Mouse (Mus musculus) layer of hippocampus, postnatal 14 days (tissue): Measurements from ENCODE around the gene Slc1a1. TPM values are rescaled to one million over a fixed set of nuclear protein-coding genes. Genes with fewer than 3 reads are reported as not detected.

Experiments
- DNase-seq, 2 experiments: peaks; one replicate each; pipeline ENCODE4 v3.0.0; 2021 to 2022; ENCODE audit warnings: low spot score in 2 of 2, mixed read lengths in 1 of 2
- total RNA-seq, 2 experiments: library from RNA; stranded (reverse); gene quantifications; 2 replicates each; pipeline ENCODE4 v1.2.3; 2021

Gene Slc1a1
- total RNA-seq, 2 experiments from 2014 or later: 129 to 141 TPM

DNA sequence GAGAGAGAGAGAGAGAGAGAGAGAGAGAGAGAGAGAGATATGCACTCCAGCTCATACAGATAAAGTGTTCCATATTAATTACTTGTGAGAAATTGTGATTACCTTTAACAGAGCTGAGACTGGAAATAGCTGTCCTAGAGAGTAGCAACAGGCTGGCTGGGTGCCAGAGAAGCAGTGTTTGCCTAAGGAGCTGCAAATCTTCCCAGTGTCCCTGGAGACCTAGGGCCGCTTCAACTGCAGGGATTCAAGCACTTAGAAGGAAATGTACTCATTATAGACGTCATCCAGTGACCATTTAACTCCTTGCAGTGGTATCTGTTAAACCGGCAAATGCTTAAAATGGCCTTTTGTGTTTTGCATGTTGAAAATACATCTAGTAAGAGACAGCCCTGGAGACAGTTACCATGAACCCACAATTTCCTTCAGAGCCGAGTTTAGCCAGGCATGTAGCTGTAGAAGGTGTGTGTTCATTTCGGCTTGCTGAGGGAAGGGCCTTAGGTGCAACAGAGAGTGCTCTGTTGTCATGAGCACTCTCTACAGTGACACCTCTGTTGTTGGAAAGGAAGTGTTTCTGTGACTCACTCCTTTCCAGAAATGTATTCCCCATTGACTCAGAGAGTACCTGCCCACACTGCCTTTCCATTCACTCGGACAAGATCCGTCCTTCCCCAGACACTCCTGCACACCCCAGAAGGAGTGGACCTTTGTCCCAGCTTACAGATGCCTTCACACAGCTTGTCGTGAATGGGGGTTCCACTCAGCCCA lies 10.3 kb downstream of the Slc1a1 start:
- no peak for DNase-seq

DNA sequence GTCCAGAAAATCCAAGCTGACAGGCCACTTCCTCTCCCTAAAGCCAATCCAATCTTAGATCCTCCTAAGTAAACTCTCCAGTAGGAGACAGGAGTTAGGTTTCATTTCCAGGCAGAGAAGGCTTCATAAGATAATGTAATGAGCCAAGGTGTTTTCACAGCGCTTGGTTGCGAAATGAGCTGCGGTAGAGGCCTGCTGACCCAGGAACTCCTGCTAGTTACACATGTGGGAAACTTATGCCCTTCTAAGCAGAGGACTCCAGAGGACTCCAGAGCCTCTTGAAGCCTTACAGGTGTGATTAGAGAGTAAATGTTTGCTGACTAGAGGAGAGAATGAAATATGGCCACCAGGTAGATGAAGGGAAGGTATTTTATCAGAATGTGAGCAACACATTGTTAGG lies 15.7 kb downstream of the Slc1a1 start:
- no peak for DNase-seq

DNA sequence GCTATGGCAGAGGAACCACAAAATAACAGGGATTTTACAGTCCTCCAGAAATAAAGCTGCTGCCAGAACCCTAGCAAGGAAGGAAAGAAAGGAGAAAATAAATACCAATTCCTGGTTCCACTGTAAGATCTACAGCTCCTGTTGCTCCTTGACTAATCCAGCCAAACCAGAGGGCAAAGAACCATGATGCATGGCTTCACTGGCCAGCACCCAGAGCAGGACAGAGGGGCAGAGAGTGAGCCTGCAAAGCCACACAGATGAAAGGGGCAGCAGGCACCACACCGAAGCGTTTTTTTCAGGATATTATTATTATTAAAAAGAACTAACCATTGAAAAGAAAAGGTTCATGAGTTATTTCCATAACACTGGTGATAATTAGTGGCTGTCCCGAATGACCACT lies 17.2 kb downstream of the Slc1a1 start:
- no peak for DNase-seq

DNA sequence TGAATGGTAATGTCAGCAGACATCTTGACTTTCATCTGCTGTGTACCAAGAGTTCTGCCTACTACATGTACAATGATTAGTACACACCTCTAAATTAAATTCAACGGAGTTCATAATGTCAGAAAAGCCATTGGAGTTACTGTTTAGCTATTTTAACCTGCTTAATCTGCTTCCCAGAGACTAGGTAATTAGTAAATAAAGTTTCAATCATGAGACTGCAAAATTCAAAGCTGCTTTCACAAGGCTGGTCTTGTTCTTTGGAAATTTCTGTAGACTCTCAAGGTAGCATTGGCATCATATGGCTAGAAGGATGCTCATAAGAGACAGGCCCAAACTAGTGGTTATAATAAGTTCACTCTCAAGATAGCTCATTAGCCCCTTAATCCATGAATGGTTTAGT lies 20.0 kb downstream of the Slc1a1 start:
- DNase-seq: no peak

DNA sequence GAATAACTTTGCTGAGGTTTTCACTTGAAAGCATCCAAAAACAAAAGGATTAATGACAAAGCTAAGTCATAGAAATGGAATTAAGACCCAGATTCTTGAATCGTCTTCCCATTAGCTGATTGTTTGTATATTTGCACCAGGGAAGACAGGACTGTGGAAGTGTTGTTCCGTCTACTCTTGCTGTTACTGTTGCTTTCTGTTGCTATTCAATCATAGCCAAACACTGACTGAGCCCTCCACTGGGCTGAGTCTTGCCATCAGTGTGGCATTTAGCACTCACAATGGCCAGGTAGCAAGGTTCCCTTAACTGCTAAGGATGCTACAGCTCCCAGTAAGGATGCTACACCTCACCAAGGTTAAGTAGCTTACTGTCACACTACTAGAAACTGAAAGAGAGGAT lies 25.4 kb downstream of the Slc1a1 start:
- DNase-seq: no peak

DNA sequence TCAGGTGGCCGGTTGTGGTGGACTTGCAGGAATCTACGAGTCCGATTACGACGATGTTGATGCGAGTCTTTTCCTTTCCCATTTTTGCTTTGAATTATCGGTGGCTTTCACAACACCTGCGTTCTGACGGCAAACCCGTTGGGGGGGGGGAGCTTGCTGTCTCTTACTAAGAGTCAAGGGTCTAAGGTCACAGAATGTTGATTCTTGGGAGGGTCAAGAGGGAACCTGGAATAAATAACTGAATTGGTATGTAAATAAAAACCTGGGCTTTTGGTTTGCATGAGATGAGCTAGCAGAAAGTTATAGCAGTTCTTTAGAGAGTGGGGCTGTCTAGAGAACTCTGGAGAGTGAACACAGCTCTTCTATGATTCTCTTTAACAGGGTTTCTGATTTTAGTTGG lies 28.8 kb downstream of the Slc1a1 start:
- DNase-seq: no peak

DNA sequence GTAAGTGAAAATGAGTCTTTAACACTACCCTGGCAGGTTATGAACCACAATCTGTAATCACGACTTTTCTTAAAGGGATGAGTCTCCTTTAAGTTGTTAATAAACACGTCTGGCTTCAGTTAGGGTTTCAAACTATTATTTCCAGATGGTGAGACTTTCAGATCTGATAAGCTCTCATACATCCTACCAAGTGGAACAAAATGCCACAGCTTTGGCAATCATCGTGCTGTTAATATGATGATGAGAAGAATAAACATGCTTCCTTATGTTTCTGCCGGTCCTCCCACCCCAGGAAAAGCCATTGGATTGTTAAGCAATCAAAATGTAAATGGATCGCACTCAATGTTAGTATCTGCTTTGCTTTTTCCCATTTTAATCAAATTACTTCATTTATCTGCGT lies 30.1 kb downstream of the Slc1a1 start:
- DNase-seq: peak in 1 of 2 experiments; percentile 48

DNA sequence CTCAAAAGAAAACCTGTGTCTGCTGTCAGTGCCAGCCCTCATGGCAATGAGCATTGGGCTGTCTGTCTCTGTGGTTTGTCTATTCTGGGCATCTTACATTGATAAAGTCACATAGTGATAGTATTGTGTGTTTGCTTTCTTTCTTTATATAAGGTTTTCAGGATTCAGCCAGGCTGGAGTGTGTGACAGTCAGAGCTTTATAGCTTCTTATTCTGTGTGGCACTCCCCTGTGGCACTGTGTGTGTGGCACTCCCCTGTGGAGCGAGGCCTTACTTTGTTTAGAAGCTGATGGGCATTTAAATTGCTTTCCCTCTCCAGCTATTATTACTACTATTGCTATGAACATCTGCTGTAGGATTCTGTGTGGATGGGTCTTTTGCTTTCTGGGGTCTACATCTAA lies 30.7 kb downstream of the Slc1a1 start:
- no peak for DNase-seq

DNA sequence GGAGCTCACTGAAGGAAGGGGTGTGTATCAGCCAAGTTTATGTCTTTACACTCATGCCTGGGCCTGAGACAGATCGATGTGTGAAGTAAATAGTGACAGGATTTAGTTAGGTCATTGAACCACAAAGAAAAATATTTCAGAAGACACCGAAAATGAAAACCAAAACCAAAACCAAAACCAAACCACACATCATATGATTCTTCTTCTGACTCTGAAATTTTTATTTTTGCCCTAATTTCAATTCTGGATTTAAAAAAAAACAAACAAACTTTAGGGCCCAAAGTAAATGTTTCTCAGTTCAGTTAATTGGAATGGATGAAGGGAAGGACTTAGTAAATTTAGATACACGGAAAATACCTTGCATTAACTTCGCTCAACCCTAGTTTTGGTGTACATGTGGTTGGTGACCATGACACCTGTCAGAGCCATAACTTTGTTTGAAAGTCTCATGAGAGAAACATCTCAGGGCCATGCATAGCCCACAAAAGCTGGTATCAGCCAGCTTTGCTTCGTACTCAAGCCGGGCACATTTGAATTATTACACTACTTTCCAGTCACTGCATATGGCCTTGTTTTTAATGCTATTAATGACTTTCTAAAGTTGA lies 34.5 kb downstream of the Slc1a1 start:
- no peak for DNase-seq

DNA sequence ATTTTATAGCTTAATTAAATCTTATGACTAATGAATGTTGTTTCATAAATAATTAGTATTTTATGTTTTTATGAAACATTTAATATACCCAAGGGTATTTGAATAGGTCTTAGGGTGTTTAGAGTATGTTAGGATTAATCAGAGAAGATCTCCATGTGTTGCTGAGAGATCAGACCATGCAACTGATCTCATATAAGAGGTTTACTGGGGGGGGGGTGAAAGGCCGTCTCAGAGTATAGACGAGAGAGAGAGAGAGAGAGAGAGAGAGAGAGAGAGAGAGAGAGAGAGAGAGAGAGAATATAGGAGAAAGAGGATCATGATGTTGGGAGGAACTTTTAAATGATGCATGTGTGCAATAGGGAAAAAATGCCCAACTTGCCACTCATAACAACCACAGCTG lies 35.5 kb downstream of the Slc1a1 start:
- no peak for DNase-seq

DNA sequence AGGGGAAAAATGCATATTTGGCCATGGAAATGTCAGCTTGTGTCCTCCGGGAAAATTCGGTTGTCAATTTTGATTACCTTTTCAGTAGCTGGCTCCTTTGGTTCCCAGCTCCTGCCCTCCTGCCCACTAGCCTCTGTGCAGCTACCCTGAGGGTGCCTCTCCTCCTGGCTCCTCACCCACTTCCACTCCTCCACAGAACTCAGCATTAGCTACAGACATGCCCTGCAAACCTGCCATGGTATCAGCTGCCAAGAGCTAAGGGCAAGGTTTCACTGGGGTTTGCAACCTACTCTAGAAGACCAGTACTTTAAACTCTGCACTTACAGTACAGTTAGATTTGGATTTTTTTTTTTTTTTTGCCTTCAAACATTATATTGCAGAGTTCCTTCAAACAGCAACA lies 44.6 kb downstream of the Slc1a1 start:
- DNase-seq: no peak

DNA sequence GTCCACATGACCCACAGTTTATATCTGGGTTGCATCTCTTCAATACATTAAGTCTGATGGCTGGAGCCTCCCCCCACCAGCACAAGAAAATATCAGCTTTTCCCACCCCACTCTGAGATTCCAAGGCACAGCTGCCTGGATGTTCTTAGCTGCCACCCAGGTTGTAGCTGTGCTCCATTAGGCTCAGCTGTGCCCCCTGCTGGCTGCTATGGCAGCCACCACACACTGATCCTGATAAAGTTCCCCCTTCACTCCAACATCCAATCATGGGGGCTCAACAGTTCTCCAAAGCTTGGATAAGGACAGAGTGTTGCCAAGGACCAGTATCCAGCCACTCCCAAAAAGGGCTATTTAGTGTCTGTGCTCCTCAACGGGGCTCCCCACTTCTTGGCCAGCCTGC lies 48.3 kb downstream of the Slc1a1 start:
- no peak for DNase-seq

DNA sequence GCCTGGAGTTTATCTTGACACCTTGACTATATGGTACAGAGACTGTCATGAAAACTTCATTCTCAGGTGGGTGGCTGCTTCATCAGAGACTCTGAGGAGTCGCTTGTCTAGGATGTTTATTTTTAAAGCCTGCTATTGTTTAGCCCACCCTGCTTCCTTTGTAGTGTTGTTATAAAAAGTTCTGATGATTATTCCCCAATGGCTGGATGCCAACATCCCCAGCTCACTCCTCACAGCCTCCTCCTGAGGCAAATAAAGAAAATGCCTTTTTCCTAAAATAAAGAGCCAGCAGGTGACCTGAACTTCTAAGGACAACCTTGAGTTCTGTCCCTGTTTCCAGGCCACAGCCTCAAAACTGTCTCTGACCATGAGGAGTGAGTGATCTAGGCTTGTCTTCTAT lies 53.6 kb downstream of the Slc1a1 start:
- no peak for DNase-seq

DNA sequence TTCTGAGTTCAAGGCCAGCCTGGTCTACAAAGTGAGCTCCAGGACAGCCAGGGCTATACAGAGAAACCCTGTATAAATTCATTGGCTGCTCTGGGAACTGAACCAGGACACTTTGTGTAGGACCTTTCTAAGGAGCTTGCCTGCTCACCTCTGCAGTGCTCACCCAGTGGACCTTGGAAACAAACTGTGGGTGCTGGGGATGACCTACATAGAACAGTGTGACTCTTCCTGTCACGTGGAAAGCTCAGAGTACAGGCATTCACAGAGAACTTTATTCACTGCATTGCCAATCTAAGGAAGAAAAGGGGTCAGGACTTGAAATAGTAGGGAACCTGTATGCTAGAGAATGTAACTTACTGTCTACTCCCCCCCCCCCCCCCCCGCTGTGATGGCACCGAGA lies 54.4 kb downstream of the Slc1a1 start:
- no peak for DNase-seq

DNA sequence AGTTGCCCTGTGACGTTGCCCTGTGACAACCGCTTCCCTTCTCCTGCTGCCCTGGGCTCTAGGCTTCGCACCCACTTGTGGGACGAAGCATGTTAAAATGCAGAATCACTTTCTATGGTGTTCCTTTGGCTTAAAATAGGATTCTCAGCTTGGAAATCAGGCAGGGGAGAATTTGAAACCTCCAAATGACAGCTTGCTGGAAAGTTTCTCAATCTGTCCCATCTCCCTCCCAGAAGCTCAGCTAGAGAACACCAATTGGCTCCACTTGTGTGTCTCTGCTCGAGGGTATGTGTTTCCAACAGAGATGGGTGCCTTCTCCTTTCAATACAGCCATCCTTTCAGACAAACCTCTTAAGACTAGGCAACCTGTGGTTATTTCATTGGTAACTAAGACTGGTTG lies 56.4 kb downstream of the Slc1a1 start:
- DNase-seq: peak; percentile 37 to 77

DNA sequence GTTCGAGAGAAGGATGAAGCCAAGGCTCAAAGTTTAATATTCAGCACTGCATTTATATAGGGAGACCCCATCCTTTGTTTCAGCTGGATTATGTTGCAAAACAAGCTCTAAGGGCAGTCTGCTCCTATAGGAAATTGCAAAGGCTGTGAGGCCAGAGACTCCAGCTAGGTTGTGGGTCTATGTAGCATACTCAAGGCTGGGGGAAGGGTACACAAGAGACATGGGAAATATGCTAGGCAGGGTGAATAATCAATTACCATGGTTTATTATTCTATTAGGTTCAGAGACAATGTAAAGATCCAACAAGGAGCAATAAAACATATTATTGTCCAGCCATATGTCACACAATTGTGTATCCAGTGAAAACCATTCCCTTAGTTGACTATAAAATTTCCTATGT lies 57.0 kb downstream of the Slc1a1 start:
- DNase-seq: no peak

DNA sequence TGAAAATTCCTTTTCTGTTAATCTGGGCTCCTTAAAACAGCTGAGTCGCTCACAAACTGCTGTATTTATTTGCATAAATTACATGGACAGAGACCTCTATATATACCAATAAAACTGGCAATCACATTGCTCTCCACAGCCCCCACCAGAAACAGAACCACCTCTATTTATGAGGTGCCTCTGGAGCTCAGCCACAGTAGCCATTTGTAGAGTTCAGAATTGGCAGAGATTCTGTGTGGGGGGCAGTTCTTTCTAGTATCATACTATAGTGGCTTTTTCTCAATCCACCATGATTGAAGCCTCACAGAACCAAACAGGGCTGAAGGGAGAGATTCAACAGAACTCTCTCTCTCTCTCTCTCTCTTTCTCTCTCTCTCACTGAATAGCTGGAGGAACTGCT lies 61.8 kb downstream of the Slc1a1 start:
- DNase-seq: peak in 1 of 2 experiments; percentile 63

DNA sequence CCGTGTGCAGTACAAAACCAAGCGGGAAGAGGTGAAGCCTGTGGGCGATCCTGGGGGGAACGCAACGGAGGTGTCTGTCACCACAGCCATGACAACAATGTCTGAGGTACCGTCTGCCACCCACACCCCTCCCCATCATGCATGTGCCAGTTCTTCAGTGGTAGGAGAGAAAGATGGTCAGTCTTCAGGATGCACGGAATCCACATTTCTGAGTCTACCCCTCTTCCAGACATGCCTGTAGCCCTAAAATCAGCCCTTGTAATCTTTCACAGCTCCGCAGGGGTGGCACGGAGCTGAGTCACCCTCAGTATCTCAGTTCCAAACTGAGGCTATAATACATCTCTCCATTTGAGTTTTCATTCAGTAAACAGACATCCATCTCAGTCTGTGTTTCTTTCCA lies 62.6 kb downstream of the Slc1a1 start:
- DNase-seq: no peak

DNA sequence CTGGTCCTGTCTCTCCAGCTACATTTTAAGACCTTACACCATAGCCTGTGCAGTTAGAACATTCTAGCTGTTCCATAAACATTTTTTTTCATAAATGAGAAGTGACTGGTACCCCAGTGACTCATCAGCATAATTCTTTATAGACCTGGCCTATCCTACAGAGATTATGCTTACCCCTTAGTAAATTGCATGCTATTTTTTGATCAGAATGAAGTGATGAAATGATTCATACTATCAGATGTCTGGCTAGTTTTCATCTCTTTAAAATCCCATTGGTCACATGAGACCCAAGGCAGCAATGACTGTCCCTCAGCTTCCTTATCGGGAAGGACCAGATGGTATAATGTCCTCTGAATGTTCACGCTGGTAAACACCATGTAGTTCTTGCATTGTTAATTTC lies 65.9 kb downstream of the Slc1a1 start:
- no peak for DNase-seq

DNA sequence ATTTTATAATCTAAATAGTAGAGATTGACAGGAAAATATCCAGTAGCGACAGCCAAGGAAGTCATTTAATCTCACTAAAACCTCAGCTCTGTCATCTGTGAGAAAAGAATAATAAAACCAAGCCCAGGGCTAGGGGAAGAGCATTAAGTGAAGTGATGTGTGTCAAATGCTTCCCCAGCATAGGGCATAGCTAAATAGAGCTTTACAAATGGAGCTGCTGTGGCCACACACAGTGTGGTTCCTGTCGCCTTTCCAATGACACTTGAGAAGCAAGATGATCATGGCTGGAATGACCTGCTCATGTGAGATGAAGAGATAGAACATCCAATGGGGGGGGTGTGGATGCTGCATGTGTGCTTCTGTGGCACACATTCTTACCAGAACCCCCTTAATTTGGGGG lies 67.3 kb downstream of the Slc1a1 start:
- no peak for DNase-seq

DNA sequence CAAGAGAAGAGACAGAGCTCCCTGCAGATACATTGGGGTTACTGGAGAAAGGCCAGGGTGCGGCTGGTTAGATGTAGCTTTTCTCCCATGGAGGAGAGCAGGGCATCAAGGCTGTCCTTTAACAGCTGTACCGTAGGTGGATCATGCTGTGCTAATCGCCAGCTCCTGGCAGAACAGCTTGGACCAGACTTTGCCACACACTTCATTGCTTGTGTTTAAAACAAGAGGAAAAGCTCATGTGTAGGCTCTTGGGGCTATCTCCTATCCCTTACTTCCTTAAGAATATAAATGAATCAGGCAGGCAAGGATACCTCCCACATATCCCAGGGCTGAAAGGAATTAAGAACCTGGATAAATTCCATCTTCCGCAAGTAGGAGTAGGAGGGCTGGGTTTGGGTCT lies 68.0 kb downstream of the Slc1a1 start:
- DNase-seq: peak in 1 of 2 experiments; percentile 73

DNA sequence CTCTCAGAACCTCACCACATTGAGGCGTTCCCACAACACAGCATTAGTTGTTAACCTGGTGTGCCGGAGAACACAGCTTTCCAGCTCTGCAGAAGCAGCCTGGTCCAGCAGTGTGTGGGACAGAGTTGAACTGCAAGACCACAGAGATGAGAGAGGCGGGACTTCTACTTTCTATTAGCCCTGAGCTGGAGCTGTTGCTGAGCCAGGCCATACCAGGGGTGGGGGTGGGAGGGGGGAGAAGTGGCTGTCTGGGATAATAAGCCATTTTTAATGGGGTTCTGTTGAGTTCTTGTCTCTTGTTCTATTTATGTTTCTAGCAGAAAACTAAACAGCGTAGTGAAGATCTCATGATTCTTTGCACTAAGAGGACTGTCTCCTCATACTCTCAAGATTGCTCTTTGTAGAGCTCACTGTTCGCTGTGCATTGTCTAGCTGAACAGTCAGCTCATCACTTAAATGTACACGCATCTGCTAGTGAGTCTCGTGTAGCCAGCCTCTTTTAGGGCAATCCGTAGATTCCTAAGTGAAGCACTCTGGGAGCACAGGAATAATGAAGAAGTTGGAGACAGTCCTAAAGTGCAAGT lies 68.8 kb downstream of the Slc1a1 start:
- no peak for DNase-seq

DNA sequence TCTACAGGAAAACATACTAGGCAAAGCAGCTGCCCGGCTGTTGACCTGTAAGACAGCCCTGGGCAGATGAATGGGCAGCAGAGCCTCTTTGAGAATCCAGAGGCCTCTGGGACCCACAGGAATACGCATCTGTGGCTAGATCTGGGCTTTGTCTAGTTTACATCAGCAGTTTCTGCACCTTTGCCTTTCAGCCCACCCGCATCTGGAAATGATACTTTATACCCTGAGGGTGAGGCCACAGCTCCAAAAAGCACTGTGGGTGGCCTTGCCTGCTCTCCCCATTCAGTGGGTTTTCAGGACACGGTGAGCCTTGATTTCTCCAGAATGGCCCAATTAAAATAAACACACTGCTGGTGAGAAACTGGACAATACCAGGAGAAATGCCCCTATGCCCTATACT lies 73.3 kb downstream of the Slc1a1 start:
- DNase-seq: no peak
